Mouse (Mus musculus) liver, adult 2 months (tissue): ENCODE measurements around the gene Lrrc7. TPM values are rescaled to one million over a fixed set of nuclear protein-coding genes. Genes with fewer than 3 reads are reported as not detected.

ENCODE experiments used
- DNase-seq: peaks from one replicate; pipeline ENCODE4 v3.0.0-alpha.2; 2011; ENCODE audit warnings: low read depth, low spot score; ENCODE audit errors: extremely low read depth
- H3K27ac ChIP-seq: fragments of 200-500 bp; replicated peaks from 2 replicates; pipeline ENCODE4 v1.5.1; 2012; ENCODE audit warnings: low read depth, mild to moderate bottlenecking, control low read depth, inconsistent platforms, low read length; ENCODE audit not compliant: insufficient read depth
- H3K27me3 ChIP-seq: fragments of 200-500 bp; 2 replicates; pipeline ENCODE4 v1.6.1; 2012; ENCODE audit warnings: mild to moderate bottlenecking, moderate library complexity, low read length, inconsistent platforms; ENCODE audit not compliant: control insufficient read depth, insufficient read depth
- H3K36me3 ChIP-seq: fragments of 200-500 bp; 2 replicates; pipeline ENCODE4 v1.6.1; 2012; ENCODE audit warnings: low read length, inconsistent platforms; ENCODE audit not compliant: control insufficient read depth, insufficient read depth
- H3K4me1 ChIP-seq: fragments of 200-500 bp; 2 replicates; pipeline ENCODE4 v1.6.1; 2011; ENCODE audit warnings: low read length; ENCODE audit not compliant: control insufficient read depth, insufficient read depth
- H3K4me3 ChIP-seq: fragments of 200-500 bp; 2 replicates; pipeline ENCODE4 v1.5.1; 2011; ENCODE audit warnings: low read depth, mild to moderate bottlenecking, control low read depth, low read length, moderate library complexity; ENCODE audit not compliant: insufficient read depth
- H3K79me2 ChIP-seq: fragments of 200-500 bp; 2 replicates; pipeline ENCODE4 v1.6.1; 2012; ENCODE audit warnings: inconsistent platforms, mild to moderate bottlenecking, low read length, moderate library complexity; ENCODE audit not compliant: control insufficient read depth, insufficient read depth
- H3K9ac ChIP-seq: fragments of 200-500 bp; 2 replicates; pipeline ENCODE4 v1.6.1; 2012; ENCODE audit warnings: low read depth, mild to moderate bottlenecking, control low read depth, inconsistent platforms, low read length
- CTCF ChIP-seq: fragments of 200-500 bp; IDR thresholded peaks from 2 replicates; pipeline ENCODE4 v1.5.1; 2011; ENCODE audit warnings: low read depth, low read length, control low read depth
- POLR2A ChIP-seq: fragments of 200-500 bp; IDR thresholded peaks from 2 replicates; pipeline ENCODE4 v1.6.1; 2011; ENCODE audit warnings: low read length, control low read depth; ENCODE audit not compliant: insufficient read depth; ENCODE audit errors: extremely low read depth
- WGBS: fragments of 180-500 bp; shearing (Covaris S2); methylation state at CpG from one replicate; pipeline ENCODE4 v1.1.7; 2018; 5-methylcytosine and 5-hydroxymethylcytosine counted together
- polyA plus RNA-seq: library from polyadenylated mRNA; depleted of rRNA; stranded (reverse); fragments of >200 nt; gene quantifications from 2 replicates; pipeline ENCODE4 v1.2.3, GENCODE M21; 2012
- total RNA-seq: library from RNA; depleted of rRNA; stranded (reverse); fragments of >200 nt; gene quantifications from 2 replicates; pipeline ENCODE4 v1.2.3, GENCODE M21; 2014

Gene Lrrc7
- total and polyA plus RNA-seq, 2 experiments = not detected

DNA sequence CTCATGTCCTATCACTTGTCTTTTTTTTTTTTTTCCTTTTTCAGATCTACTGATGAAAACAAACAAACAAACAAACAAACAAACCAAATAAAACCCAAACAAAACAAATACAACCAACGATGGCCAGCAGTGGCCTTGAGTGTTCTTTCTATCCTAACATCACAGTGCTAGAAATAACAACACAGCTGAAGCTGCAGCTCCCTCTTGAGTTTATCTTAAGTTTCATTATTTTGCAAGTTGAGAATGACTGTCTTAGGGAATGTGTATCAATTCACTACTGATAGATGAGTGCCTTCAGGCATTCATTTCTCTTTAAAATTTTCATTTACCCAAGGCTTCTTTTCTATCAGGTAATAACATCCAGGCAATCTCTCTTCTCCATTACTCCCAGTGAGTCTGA lies 291.1 kb downstream of the Lrrc7 start:
- Histone ChIP-seq H3K27ac (no peak overlapping the region), H3K4me3 (no peak overlapping the region), H3K27me3 (no peaks in the 10 kb centered on the region), H3K4me1 (no peaks in the 10 kb centered on the region), H3K79me2 (no peaks in the 10 kb centered on the region), H3K9ac (no peak overlapping the region), H3K36me3 (no peaks in the 10 kb centered on the region)
- DNase-seq = no peak
- WGBS = 42% methylated on average over 1 of the region's 1 CpGs
- TF ChIP-seq CTCF (no peak), POLR2A (no peak)

DNA sequence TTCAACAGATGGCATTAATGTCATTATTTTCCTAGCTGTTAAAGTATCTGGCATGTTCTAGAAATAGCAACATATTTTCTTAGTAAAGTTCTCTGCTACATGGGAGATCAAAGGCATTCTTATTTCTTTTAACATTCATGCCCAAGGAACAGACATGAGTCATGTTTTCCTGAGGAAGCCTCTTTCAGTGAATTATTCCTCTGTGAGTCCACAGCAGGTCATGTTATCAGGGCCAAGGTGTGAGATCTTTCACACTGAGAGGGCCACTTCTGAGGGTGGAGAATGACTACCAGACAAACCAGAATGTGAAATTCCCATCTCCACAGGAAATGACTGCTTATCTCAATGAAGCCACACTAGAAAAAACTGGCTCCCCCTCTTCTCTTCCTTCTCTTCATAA lies 309.4 kb downstream of the Lrrc7 start:
- H3K27ac ChIP-seq = no peak overlapping the region
- no peak for DNase-seq
- H3K4me1 ChIP-seq = no peaks in the 10 kb centered on the region
- TF ChIP-seq CTCF (no peak), POLR2A (no peak)
- no peaks in the 10 kb centered on the region for H3K27me3 ChIP-seq
- H3K9ac ChIP-seq = no peak overlapping the region
- no peaks in the 10 kb centered on the region for H3K79me2 ChIP-seq
- no peaks in the 10 kb centered on the region for H3K36me3 ChIP-seq
- H3K4me3 ChIP-seq = no peak overlapping the region

DNA sequence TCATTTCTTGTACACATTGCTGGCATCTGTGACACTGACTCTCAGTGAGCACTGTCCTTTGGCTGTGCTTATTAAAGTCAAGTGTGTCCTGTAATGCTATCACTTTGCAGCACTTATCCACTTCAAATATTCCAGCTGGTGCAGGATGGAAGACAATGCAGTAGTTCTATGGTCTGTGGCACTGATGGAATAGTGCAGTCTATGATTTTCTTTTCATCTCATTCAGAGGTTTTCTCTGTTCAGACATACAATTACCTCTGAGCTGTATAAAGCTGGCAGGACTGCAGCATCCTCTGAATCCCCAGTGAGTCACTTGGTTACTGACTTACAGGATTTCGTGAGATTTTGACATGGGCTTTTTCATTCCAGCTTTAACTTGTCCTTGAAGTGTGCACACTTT lies 314.3 kb downstream of the Lrrc7 start:
- WGBS = 66% methylated on average over 1 of the region's 1 CpGs
- no peaks in the 10 kb centered on the region for H3K36me3 ChIP-seq
- no peak overlapping the region for H3K9ac ChIP-seq
- no peaks in the 10 kb centered on the region for H3K27me3 ChIP-seq
- H3K4me3 ChIP-seq = no peak overlapping the region
- no peak overlapping the region for H3K27ac ChIP-seq
- no peaks in the 10 kb centered on the region for H3K4me1 ChIP-seq
- TF ChIP-seq CTCF (no peak), POLR2A (no peak)
- DNase-seq = no peak
- no peaks in the 10 kb centered on the region for H3K79me2 ChIP-seq

DNA sequence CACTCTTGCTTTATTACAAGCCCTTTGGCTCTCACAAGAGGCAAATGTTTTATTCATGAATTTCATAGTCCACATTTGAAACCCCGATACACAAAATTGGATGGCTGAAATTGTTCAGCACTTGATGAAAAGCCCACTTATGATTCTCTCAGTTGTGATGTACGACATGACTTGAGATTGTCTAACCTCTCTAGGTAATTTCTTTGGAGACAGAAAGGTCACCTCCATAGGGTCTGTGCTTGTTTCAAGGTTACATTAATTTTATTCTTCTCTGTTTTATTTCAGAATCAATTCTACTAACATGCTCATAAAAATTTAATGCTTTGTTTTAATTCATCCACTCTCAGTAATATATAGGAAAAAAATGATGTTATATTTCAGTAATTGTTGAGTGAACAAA lies 351.4 kb downstream of the Lrrc7 start:
- TF ChIP-seq CTCF (no peak), POLR2A (no peak)
- H3K4me1 ChIP-seq = no peaks in the 10 kb centered on the region
- H3K36me3 ChIP-seq = no peaks in the 10 kb centered on the region
- no peaks in the 10 kb centered on the region for H3K27me3 ChIP-seq
- no peak overlapping the region for H3K27ac ChIP-seq
- H3K9ac ChIP-seq = no peak overlapping the region
- DNase-seq = no peak
- 89% methylated on average over 2 of the region's 2 CpGs for WGBS
- no peaks in the 10 kb centered on the region for H3K79me2 ChIP-seq
- H3K4me3 ChIP-seq = no peak overlapping the region

DNA sequence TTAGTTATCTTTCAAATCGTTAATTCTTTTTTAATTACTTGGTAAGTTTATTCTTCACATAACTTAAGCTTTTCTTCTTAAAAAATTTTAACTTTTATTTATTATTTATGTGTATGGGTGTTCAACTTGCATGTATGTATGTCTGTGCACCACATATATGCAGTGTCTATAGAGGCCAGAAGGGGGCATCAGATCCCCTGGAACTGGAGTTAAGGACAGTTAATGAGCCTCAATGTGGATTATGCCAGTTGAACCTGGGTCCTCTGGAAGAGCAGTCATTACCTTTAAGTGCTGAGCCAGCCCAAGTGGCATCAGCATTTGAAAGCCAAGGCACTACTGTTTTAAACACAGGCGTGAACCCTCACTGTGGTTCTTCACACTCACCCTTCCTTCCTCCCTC lies 352.0 kb downstream of the Lrrc7 start:
- Histone ChIP-seq H3K4me3 (no peak overlapping the region), H3K79me2 (no peaks in the 10 kb centered on the region), H3K27ac (no peak overlapping the region), H3K36me3 (no peaks in the 10 kb centered on the region), H3K9ac (no peak overlapping the region), H3K4me1 (no peaks in the 10 kb centered on the region), H3K27me3 (no peaks in the 10 kb centered on the region)
- DNase-seq = no peak
- TF ChIP-seq CTCF (no peak), POLR2A (no peak)
- 3% methylated on average over 2 of the region's 2 CpGs for WGBS

DNA sequence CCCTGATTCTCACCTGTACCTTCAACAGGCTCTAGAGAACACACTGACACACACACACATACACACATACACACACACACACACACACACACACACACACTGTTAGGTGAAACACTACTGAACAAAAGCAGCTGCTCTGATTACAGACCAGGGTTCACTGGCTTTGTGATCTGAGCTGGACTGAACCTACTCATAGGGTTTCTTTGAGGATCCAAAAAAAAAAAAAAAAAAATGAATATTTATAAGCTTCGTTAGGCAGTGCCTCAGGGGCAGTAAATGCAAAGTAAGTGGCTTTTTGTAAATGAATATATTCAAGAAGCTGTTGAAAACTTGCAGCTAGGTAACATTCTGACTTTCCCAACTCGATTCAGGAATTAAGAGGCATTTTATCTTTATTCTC lies 354.2 kb downstream of the Lrrc7 start:
- H3K36me3 ChIP-seq = no peaks in the 10 kb centered on the region
- no peaks in the 10 kb centered on the region for H3K4me1 ChIP-seq
- H3K79me2 ChIP-seq = no peaks in the 10 kb centered on the region
- DNase-seq = no peak
- WGBS = 46% methylated on average over 2 of the region's 2 CpGs
- no peak overlapping the region for H3K4me3 ChIP-seq
- H3K27me3 ChIP-seq = no peaks in the 10 kb centered on the region
- H3K9ac ChIP-seq = no peak overlapping the region
- TF ChIP-seq CTCF (no peak), POLR2A (no peak)
- H3K27ac ChIP-seq = no peak overlapping the region
